Mouse (Mus musculus) lung, embryonic 15.5 days (tissue): ENCODE measurements at regions not wholly inside any gene's neighbourhood (a gene's known extent, or its start where the extent isn't known, plus 50 kb on each side); places are given as distances from the start of the nearest gene placed in this dataset.

Source experiments
- ATAC-seq: fragments of 200-750 bp; cut with Nextera tagmentation; 2 replicates; pipeline ENCODE4 v1.8.0; 2017; ENCODE audit warnings: moderate number of reproducible peaks, borderline replicate concordance; ENCODE audit not compliant: low FRiP score, low TSS enrichment; ENCODE audit errors: extremely low read depth
- H3K27ac ChIP-seq: fragments of 300-500 bp; sonication (generic); 2 replicates; pipeline ENCODE4 v1.5.1; 2015; ENCODE audit warnings: moderate library complexity, mild to moderate bottlenecking, inconsistent platforms
- H3K27me3 ChIP-seq: fragments of 300-500 bp; sonication (generic); 2 replicates; pipeline ENCODE4 v1.6.1; 2015; ENCODE audit warnings: inconsistent platforms
- H3K36me3 ChIP-seq: fragments of 300-500 bp; sonication (generic); 2 replicates; pipeline ENCODE4 v1.6.1; 2015; ENCODE audit warnings: inconsistent platforms
- H3K4me1 ChIP-seq: fragments of 300-500 bp; sonication (generic); 2 replicates; pipeline ENCODE4 v1.6.1; 2015; ENCODE audit warnings: inconsistent platforms
- H3K4me2 ChIP-seq: fragments of 300-500 bp; sonication (generic); 2 replicates; pipeline ENCODE4 v1.6.1; 2015; ENCODE audit warnings: inconsistent platforms, mild to moderate bottlenecking, moderate library complexity
- H3K4me3 ChIP-seq: fragments of 300-500 bp; sonication (generic); 2 replicates; pipeline ENCODE4 v1.5.1; 2015; ENCODE audit warnings: mild to moderate bottlenecking, inconsistent platforms
- H3K9ac ChIP-seq: fragments of 300-500 bp; sonication (generic); 2 replicates; pipeline ENCODE4 v1.6.1; 2015; ENCODE audit warnings: inconsistent platforms
- H3K9me3 ChIP-seq: fragments of 300-500 bp; sonication (generic); 2 replicates; pipeline ENCODE4 v1.6.1; 2016; ENCODE audit warnings: inconsistent platforms
- WGBS: fragments of 180-500 bp; shearing (Covaris S2); methylation state at CpG from one replicate; pipeline ENCODE4 v1.1.7; 2015; 5-methylcytosine and 5-hydroxymethylcytosine counted together

- H3K4me2 ChIP-seq = no peak overlapping the region
- no peak for ATAC-seq
- H3K27me3 ChIP-seq = no peaks in the 10 kb centered on the region
- H3K4me1 ChIP-seq = 0 out of 2 replicates have a peak, but pooled peaks cover 3% of the 10 kb centered on the region
- H3K36me3 ChIP-seq = no peaks in the 10 kb centered on the region
- H3K27ac ChIP-seq = no peak overlapping the region
- no peak overlapping the region for H3K9ac ChIP-seq
- WGBS = 64% methylated on average over 6 of the region's 6 CpGs
- H3K9me3 ChIP-seq = no peaks in the 10 kb centered on the region
- H3K4me3 ChIP-seq = no peak overlapping the region
These were observed 139.4 kb downstream of the Foxa2 start for GRCm38 (mm10) chr2:147907341-147907740.

- 0 out of 2 replicates have a peak, but pooled peaks have one; percentile 46 for ATAC-seq
- no peak overlapping the region for H3K4me2 ChIP-seq
These were observed 140.7 kb downstream of the Foxa2 start for GRCm38 (mm10) chr2:147905759-147906740.

GRCm38 (mm10) chr2:147905118-147905517 is 141.7 kb downstream of the Foxa2 start:
- Histone ChIP-seq H3K4me2 (no peak overlapping the region), H3K36me3 (no peaks in the 10 kb centered on the region), H3K4me1 (0 out of 2 replicates have a peak, but pooled peaks cover 3% of the 10 kb centered on the region), H3K9me3 (no peaks in the 10 kb centered on the region), H3K27me3 (no peaks in the 10 kb centered on the region), H3K4me3 (no peak overlapping the region), H3K9ac (no peak overlapping the region), H3K27ac (no peak overlapping the region)
- 41% methylated on average over 3 of the region's 3 CpGs for WGBS
- ATAC-seq = no peak

More at GRCm38 (mm10) chr2:147905759-147906740, 140.7 kb downstream of the Foxa2 start:
- Histone ChIP-seq H3K9ac (no peak overlapping the region), H3K4me3 (no peak overlapping the region), H3K9me3 (no peaks in the 10 kb centered on the region), H3K27me3 (no peaks in the 10 kb centered on the region), H3K27ac (no peak overlapping the region), H3K36me3 (no peaks in the 10 kb centered on the region), H3K4me1 (0 out of 2 replicates have a peak, but pooled peaks cover 3% of the 10 kb centered on the region)
- WGBS = 19% methylated on average over 19 of the region's 19 CpGs

- no peaks in the 10 kb centered on the region for H3K4me1 ChIP-seq
- H3K4me3 ChIP-seq = no peak overlapping the region
- H3K27me3 ChIP-seq = no peaks in the 10 kb centered on the region
- no peak overlapping the region for H3K9ac ChIP-seq
- no peak for ATAC-seq
- H3K27ac ChIP-seq = no peak overlapping the region
- no peaks in the 10 kb centered on the region for H3K9me3 ChIP-seq
- no peak overlapping the region for H3K4me2 ChIP-seq
- no peaks in the 10 kb centered on the region for H3K36me3 ChIP-seq
- WGBS = 84% methylated on average over 1 of the region's 1 CpGs
These were observed 147.5 kb downstream of the Foxa2 start for GRCm38 (mm10) chr2:147899236-147899635.

- Histone ChIP-seq H3K27ac (no peak overlapping the region), H3K4me3 (no peak overlapping the region), H3K9me3 (no peaks in the 10 kb centered on the region), H3K4me1 (no peaks in the 10 kb centered on the region), H3K9ac (no peak overlapping the region), H3K27me3 (no peaks in the 10 kb centered on the region), H3K4me2 (no peak overlapping the region), H3K36me3 (no peaks in the 10 kb centered on the region)
- no peak for ATAC-seq
- 0% methylated on average over 1 of the region's 1 CpGs for WGBS
These were observed 151.1 kb downstream of the Foxa2 start for GRCm38 (mm10) chr2:147895691-147896090.

GRCm38 (mm10) chr2:147894213-147894612 is 152.6 kb downstream of the Foxa2 start:
- no peaks in the 10 kb centered on the region for H3K36me3 ChIP-seq
- no peak overlapping the region for H3K27ac ChIP-seq
- no peak for ATAC-seq
- H3K4me2 ChIP-seq = no peak overlapping the region
- H3K4me3 ChIP-seq = no peak overlapping the region
- H3K9me3 ChIP-seq = no peaks in the 10 kb centered on the region
- no peaks in the 10 kb centered on the region for H3K4me1 ChIP-seq
- WGBS = 50% methylated on average over 1 of the region's 1 CpGs
- no peaks in the 10 kb centered on the region for H3K27me3 ChIP-seq
- no peak overlapping the region for H3K9ac ChIP-seq

- Histone ChIP-seq H3K27ac (no peak overlapping the region), H3K9me3 (no peaks in the 10 kb centered on the region), H3K4me1 (no peaks in the 10 kb centered on the region), H3K27me3 (no peaks in the 10 kb centered on the region), H3K4me3 (no peak overlapping the region), H3K36me3 (no peaks in the 10 kb centered on the region), H3K9ac (no peak overlapping the region), H3K4me2 (no peak overlapping the region)
- WGBS = 25% methylated on average over 6 of the region's 6 CpGs
- ATAC-seq = no peak
These were observed 160.6 kb downstream of the Foxa2 start for GRCm38 (mm10) chr2:147886191-147886590.

GRCm38 (mm10) chr2:147877907-147878306 is 168.9 kb downstream of the Foxa2 start:
- Histone ChIP-seq H3K36me3 (no peaks in the 10 kb centered on the region), H3K27ac (no peak overlapping the region; the same call in none of the 2 replicates), H3K9me3 (no peaks in the 10 kb centered on the region), H3K27me3 (no peaks in the 10 kb centered on the region), H3K4me2 (peak overlapping the region; percentile 72), H3K9ac (no peak overlapping the region), H3K4me1 (peaks cover 18% of the 10 kb centered on the region), H3K4me3 (no peak overlapping the region)
- ATAC-seq = no peak
- 31% methylated on average over 13 of the region's 13 CpGs for whole genome bisulfite sequencing

GRCm38 (mm10) chr2:147877543-147877904 is 169.2 kb downstream of the Foxa2 start:
- 0 out of 2 replicates have a peak overlapping the region, but pooled peaks have one; percentile 19 for H3K9ac ChIP-seq
- peak overlapping the region; percentile 72 for H3K4me2 ChIP-seq
- 9% methylated on average over 4 of the region's 4 CpGs for WGBS
- no peak for ATAC-seq
- peaks cover 18% of the 10 kb centered on the region for H3K4me1 ChIP-seq
- no peaks in the 10 kb centered on the region for H3K27me3 ChIP-seq
- H3K27ac ChIP-seq = peak overlapping the region; percentile 77
- peak overlapping the region; percentile 38 for H3K4me3 ChIP-seq
- H3K9me3 ChIP-seq = no peaks in the 10 kb centered on the region
- no peaks in the 10 kb centered on the region for H3K36me3 ChIP-seq

GRCm38 (mm10) chr2:147876708-147877542 is 169.8 kb downstream of the Foxa2 start:
- Histone ChIP-seq H3K36me3 (no peaks in the 10 kb centered on the region), H3K27ac (peak overlapping the region; percentile 77), H3K9ac (peak overlapping the region; percentile 19; the same call in 1 of the 2 replicates), H3K4me3 (peak overlapping the region; percentile 38), H3K27me3 (no peaks in the 10 kb centered on the region), H3K4me1 (peaks cover 18% of the 10 kb centered on the region), H3K9me3 (no peaks in the 10 kb centered on the region), H3K4me2 (peak overlapping the region; percentile 72)
- 2% methylated on average over 19 of the region's 19 CpGs for WGBS
- peak; percentile 39; the same call in 1 of the 2 replicates for ATAC-seq

- peaks cover 18% of the 10 kb centered on the region for H3K4me1 ChIP-seq
- 74% methylated on average over 3 of the region's 3 CpGs for WGBS
- no peaks in the 10 kb centered on the region for H3K9me3 ChIP-seq
- no peak for ATAC-seq
- no peak overlapping the region for H3K9ac ChIP-seq
- H3K4me3 ChIP-seq = no peak overlapping the region
- no peak overlapping the region for H3K4me2 ChIP-seq
- H3K27me3 ChIP-seq = no peaks in the 10 kb centered on the region
- no peak overlapping the region for H3K27ac ChIP-seq
- H3K36me3 ChIP-seq = no peaks in the 10 kb centered on the region
These were observed 173.8 kb downstream of the Foxa2 start for GRCm38 (mm10) chr2:147872972-147873371.
